Mouse (Mus musculus): ENCODE measurements around the gene Rasa4. TPM values are rescaled to one million over a fixed set of nuclear protein-coding genes. Genes with fewer than 3 reads are reported as not detected.
"Not testable (repeated sequence)": the region's sequence is repeated elsewhere in the genome, so short reads cannot be mapped to it uniquely, and the experiment has no call there.

Rasa4 gene
- polyA plus RNA-seq, 1 experiment from 2014 or later, result 13.3 TPM

- DNase-seq (ENCODE audit: low spot score), result no peak
These were observed 25.3 kb downstream of the Rasa4 start for GRCm38 (mm10) chr5:136109042-136109441.

DNA sequence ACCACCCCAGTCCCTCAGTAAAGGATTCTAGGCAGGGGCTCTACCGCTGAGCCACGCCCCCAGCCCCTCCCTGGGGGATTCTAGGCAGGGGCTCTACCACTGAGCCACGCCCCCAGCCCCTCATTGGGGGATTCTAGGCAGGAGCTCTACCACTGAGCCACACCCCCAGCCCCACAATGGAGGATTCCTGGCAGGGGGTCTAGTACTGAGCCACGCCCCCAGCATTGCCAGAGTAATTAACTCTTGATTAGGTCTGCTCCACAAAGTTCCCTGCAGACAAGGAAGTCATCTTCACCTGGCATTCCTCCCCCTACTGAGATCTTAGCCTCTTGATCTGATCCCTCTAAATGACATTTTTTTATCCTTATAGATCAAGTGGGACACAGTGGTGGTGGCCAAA is 29.8 kb downstream of the Rasa4 start:
- DNase-seq (ENCODE audit: low spot score), result not testable (repeated sequence)

DNA sequence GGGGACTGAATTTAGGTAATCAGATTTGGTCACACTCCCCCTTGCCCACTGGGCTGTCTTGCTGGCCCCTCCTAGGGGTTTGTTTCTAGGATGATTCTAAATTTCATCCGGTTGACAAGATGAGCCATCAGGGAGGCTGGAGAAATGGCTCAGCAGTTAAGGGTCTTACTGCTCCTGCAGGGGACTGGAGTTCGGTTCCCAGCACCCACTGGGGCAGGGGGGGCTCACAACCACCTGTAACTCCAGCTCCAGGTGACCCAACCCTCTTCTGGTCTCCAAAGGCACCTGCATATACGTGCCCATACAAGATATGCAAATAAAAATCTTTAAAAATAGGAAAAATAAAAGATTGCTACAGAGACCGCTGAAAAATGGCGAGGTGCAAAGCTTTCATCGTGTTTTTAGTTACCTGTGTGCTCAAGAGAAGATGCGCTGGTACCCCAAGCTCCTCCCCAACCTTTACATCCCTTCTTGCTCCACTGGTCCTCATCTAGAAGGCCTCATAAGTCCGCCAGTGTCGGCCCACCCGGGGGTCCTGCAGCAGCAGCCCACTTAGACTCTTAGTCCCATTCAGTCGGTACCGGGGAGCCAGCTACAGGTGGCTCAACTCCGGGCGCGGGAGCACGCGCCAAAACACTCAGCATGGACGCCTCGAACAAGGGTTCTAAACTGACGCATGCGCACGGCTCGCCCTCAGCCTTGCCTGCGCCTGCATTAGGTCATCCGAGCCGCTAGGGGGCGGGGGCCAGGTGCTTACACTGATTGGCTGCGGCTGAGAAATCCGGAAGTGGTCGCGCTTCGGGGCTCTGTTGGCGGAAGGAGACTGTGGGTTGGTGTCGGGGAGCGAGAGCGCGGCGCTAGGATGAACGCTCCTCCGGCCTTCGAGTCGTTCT is 32.4 kb downstream of the Rasa4 start, which contains the start of gene Polr2j:
Gene Polr2j (plus strand): TSS at position 741 of the 893 bp plus-strand sequence.
- peak; percentile 98 for DNase-seq (ENCODE audit: low spot score)

DNA sequence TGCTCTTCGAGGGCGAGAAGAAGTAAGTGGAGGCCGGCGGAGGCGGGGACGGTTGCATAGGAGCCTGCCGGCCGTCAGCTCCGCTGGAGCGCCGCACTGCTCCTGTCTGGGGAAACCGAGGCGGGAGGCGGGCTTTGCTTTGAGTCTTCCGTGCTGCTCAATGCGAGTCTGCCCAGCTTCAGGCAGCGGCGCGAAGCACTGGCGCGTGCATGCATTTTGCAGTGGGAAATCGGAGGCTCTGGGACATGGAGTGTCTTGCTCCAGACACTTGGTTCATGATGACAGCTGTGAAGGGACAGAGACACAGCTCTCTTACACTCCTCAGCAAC is 33.0 kb downstream of the Rasa4 start:
- DNase-seq (ENCODE audit: low spot score), result no peak

DNA sequence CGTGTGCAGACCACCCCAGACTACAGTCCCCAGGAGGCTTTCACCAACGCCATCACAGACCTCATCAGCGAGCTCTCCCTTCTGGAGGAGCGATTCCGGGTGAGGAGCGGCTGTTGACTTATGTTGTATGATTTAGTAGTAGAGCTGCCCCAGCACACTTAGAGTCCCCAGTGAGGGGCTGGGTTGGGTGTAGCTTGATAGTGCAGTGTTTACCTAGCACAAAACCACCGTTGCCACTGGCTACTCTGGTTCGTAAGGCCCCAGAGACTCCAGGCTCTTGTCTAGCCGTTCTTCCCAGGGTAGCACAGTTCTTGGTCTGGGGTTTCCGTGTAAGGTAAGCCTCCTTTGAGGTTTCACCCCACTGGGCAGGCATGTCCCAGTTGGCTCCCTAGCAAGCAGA is 38.4 kb downstream of the Rasa4 start:
- DNase-seq (ENCODE audit: low spot score), result no peak

DNA sequence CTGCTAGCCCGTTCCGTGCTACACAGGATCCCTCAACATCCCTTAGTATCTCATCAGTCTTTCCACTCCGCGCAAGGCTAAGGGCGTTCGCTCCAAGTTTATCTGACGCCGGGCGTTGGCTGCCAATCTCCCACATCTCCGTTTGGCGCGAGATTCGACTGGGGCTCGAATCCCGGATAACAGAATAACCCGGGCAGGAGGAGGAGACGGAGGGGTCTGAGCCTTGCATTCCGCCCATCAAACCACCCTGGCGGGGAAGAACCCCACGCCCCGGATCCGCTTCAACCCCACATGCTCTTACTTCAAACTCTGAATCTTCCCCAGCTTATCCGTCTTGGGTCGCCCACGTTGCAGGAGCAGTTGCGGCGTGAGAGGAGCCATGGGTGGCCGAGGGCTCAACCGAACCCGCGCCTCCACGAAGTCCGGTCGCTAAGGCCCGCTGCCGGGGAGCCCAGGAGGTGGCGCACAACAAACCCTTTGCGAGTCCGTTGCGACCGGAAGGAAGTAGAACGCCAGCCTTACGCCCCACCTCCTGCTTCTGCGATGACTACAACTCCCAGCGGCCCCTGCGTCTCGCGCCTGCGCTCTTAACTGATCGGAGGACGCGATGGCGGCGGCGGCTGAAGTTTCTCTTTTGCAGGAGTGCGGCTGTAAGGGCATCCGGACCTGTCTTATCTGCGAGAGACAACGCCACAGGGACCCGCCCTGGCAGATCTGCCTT is 52.0 kb downstream of the Rasa4 start, which contains the start of the genes Lrwd1 and Alkbh4:
Gene Lrwd1 (minus strand): TSS at position 504 of the 721 bp plus-strand sequence.
Gene Alkbh4 (plus strand): TSS at position 576 of the 721 bp plus-strand sequence.
- peak; percentile 97 for DNase-seq (ENCODE audit: low spot score)

- DNase-seq (ENCODE audit: low spot score), result no peak
These were observed 52.7 kb downstream of the Rasa4 start for GRCm38 (mm10) chr5:136136292-136136990.

DNA sequence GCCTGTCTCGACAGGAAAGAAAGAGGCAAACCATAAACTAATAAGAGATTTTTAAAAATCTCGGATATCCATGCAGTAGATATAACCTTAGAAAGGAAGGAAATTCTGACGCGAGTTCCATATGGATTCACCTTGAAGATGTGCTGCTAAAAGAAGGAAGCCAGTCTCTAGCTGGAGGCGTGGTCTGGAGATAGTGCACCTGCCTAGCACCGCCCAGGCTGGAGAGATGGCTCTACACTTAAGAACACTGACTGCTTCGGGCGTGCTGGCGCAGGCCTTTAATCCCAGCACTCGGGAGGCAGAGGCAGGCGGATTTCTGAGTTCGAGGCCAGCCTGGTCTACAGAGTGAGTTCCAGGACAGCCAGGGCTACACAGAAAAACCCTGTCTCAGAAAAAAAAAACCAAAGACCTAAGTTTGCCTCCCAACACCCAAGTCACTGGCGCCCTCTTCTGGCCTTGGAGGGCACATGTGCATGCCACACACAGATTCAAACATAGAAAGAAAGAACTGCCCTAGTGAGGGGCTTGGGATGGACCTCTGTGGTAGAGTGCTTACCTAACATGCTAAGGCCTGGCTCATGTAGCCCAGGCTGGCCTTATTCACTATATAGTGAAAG is 54.0 kb downstream of the Rasa4 start:
- peak; percentile 79 for DNase-seq (ENCODE audit: low spot score)

GRCm38 (mm10) chr5:136139393-136139792 is 55.7 kb downstream of the Rasa4 start:
- DNase-seq (ENCODE audit: low spot score), result no peak

DNA sequence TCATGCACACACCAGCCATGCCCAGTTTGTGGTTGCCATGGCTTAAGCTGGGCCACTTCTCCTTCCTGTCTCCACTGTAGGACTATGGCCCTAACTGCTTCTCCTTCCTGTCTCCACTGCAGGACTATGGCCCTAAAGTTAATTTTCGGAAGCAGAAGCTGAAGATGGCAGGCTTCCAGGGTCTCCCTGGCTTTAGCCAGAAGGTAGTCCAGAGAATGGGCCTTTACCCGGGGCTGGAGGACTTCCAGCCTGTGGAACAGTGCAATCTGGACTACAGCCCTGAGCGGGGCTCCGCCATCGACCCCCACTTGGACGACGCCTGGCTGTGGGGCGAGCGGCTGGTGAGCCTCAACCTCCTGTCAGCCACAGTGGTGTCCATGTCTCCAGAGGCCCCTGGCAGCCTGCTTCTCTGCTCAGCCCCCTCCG is 56.4 kb downstream of the Rasa4 start:
- no peak for DNase-seq (ENCODE audit: low spot score)

DNA sequence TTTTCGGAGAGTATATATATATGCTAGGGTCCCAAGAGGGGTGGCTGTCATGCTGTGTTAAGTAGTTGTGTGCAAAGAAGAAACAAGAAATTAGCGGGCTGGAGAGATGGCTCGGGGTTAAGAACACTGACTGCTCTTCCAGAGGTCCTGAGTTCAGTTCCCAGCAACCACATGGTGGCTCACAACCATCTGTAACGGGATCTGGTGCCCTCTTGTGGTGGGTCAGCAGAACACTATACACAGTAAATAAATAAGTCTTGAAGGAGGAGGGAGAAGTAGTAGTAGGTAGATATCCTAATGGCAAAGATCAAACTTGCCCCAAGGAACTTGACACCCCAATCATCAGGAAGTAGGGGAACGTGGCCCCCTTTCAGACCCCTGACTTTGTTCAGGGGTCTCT is 59.0 kb downstream of the Rasa4 start:
- no peak for DNase-seq (ENCODE audit: low spot score)

DNA sequence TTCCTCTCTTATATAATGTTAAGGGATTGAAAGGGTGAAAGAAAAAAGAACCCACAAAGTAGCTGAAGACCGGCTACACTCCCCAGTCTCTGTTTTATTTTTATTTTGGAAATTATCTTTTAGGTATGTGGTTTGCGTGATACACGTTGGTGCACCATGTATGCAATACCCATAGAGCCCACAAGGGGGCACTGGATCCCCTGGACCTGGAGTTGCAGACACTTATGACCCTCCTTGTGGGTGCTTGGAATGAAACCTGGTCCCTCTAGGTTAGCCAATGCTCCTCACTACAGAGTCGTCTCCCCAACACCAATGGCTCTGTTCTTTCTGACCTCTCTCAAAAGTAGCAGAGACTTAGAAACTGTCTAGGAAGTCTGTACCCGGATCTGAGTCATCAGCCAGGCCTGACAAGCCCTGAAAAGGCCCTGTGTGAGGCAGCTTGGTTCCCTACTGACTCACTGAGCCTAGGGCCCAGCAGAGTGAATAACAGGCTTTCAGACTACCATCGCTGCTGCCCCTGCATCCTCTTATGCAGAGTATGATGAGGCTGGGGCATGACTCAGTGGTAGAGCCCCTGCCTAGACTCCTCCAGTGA is 59.5 kb downstream of the Rasa4 start:
- no peak for DNase-seq (ENCODE audit: low spot score)

- DNase-seq (ENCODE audit: low spot score), result no peak
These were observed 61.1 kb downstream of the Rasa4 start for GRCm38 (mm10) chr5:136144606-136145430.

- DNase-seq (ENCODE audit: low spot score), result peak; percentile 71
These were observed 63.2 kb downstream of the Rasa4 start for GRCm38 (mm10) chr5:136146936-136147335.

DNA sequence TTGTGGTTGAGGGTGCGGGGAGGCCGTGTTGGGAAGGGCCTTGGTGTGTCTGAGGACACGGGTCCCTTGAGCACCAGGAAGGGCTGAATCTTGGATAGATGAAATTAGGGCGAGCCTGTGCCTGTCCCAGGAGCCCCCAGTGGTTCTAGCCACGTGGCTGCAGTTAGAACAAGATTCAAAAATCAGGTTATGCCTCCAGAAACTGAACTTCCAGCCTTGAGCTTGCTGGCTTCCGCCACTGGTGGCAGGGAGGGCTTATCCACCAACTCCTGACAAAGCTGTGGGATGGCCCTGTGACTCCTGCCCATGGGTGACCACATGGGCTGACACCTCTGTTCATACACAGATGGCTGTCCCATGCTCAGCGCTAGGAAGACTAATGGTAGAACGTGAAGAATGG is 64.0 kb downstream of the Rasa4 start:
- no peak for DNase-seq (ENCODE audit: low spot score)

DNA sequence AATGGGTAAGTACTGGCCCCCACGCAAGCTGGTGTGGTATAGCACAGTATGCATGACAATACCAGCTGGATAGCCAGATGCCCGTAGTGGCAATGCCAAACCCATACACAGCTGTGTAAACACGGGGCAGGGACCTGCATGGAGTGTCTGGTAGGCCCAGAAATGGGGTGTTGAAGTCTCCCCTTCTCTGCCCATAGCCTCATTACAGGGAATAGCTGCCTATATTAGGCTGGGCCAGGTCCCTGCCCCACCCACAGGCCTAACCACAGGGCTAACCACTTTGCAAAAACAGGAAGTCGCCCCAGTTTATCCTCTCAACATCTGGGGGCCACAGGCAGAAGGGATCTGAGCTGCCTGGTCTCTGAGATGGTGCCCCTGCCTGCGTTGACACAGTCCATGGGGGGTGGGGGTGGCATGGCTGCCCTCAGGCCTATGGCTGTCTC is 65.4 kb downstream of the Rasa4 start:
- DNase-seq (ENCODE audit: low spot score), result peak; percentile 63

- no peak for DNase-seq (ENCODE audit: low spot score)
These were observed 68.6 kb downstream of the Rasa4 start for GRCm38 (mm10) chr5:136152365-136152764.

- DNase-seq (ENCODE audit: low spot score), result no peak
These were observed 71.7 kb downstream of the Rasa4 start for GRCm38 (mm10) chr5:136155399-136155798.

DNA sequence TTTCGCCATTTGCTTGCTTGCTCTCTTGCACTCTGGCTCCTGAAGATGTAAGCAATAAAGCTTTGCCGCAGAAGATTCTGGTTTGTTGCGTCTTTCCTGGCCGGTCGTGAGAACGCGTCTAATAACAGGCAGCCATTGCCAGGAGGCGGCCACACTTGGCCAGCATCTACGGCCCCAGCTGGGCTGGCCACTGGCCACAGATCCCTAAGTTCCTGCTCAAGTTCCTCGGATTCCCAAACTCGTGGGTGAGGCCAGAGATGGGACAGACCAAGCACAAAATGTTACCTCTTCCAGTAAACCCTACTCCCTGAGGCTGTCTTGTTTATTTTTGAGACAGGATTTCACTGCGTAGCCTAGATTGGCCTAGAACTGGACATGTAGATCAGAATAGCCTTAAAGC is 76.4 kb downstream of the Rasa4 start:
- not testable (repeated sequence) for DNase-seq (ENCODE audit: low spot score)
